Mouse (Mus musculus) cerebellum, postnatal 10 days (tissue): Measurements from ENCODE around the gene Lipk.
A peak's percentile ranks its signal among the peaks of the same experiment; 100 is the strongest.

Experiments
- DNase-seq, 2 experiments: peaks; one replicate each; pipeline ENCODE4 v3.0.0; 2021; ENCODE audit warnings: mixed read lengths in 2 of 2

Gene Lipk

DNA sequence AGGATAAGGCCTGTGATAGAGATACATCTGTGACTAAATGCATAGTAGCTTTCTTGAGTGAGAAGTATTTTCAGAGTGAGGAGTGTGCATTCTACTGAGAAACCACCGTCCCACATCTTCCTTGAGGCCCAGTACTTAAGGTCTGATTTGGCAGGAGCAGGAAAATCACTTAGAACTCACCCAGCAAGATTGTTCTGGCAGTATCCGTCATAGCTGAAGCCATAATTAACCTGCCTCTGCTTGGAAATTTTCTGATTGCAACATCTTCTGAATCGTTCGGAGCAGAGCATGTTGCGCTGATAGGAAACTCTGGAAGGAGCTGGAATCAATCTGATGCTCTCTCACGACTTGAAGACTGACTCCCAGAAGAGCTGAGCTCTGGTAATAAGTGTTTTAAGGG is at the start of gene Lipk:
Gene Lipk, plus strand, starts transcription at position 289 of the 400 bp plus-strand sequence.
- DNase-seq: no peak

DNA sequence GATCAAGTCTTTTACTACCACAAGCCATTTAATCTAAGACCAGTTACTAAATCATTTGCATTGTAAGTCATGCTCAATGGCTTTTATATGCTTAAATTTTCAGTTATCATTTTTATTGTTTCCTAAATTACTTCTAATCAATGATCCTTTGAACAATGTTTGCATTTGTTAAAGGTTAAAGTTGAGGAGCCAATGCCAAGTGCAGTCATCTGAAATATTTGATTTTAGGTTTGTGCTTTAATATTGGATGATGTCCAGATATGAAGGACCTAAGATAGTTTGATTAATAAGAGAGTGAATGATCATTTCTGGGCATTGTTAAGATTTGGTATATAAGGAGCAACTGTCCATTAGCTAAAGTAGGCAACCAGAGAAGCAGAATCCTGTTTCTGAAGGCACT is 47.2 kb upstream of the Lipk start, which contains the start of gene Lipf:
Gene Lipf, plus strand, starts transcription at position 301 of the 400 bp plus-strand sequence.
- no peak for DNase-seq

DNA sequence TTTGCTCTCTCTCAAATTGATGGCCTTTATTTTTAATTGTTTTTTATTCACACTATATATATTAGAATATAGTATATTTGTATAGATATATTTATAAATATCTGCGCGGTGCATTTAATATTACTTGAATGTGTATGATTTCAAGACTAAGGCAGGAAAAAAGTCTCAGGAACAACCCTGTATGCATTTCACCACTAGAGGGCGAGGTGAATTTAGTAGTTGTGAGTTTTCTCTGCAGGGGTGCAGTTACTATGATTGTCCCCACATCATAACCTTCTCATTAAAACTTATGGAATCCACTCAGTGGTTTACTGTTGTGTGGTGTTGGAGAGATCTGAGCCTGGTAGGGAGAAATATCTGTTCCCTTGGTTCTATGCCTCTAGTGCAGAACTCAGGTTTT is 29.1 kb upstream of the Lipk start:
- peak; percentile 19 to 41 for DNase-seq

DNA sequence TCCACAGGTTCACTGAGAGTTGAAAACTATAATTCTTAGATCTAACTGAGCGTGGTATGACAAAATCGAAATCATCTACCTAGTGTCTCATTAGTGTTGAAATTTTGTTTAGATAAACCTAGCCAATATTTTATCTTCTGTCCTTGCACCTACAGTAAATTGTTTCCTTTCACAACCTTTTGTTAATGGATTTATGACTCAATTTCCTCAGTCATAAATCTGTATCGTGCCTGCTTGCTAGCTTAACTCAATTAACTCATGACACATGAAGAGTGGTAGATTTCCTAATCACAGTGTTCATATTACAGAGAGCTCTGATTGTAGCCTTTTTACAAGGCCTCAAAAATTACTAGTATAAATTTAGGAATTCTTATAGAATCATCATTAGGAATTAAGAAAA is 25.0 kb upstream of the Lipk start:
- no peak for DNase-seq

DNA sequence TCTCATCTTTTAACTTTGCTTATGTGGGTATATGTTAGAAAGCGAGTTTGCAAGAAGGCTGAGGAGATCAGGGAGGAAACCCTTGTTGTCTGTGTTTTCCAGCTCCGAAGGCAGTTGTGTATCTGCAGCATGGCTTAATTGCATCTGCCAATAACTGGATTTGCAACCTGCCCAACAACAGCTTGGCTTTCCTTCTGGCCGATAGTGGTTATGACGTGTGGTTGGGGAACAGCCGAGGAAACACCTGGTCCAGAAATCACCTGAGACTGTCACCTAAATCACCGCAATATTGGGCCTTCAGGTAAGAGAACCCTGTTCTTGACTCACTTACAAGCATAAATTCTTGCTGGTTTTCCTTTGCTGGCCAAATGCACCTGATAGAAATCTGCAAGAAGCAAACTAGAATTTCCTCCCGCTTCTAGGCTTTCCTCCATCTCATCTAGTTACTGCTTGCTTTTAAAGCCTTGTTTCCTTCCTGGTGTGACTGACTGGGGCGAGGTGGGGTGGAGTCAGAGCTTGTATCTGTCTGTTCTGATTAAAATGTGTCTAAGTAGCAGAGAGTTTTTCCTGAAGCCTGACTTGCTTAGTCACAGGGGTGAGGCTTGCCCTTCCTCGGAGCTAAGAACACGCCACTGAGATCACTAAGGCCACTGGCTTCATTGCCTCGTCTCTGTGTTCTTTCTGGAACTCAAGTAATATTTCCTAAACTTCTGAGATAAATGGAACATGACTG is 13.5 kb downstream of the Lipk start:
- DNase-seq: no peak

DNA sequence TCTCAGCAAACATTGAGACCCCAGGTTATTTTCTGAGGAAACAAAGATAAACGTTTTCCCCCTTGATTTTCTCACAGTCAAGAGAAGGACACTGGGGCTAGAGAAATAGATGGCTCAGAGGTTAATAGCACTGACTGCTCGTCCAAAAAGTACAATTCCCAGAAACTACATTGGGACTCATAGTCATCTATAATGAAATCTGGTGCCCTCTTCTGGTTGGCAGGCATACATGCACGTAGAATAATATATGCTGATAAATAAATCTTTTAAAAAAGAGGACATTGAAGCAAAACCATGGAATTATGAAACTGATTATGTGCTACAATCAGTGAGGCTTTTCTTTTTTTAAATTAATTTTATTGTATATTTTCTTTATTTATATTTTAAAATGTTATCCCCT is 14.7 kb downstream of the Lipk start:
- DNase-seq: peak; percentile 23 to 62

DNA sequence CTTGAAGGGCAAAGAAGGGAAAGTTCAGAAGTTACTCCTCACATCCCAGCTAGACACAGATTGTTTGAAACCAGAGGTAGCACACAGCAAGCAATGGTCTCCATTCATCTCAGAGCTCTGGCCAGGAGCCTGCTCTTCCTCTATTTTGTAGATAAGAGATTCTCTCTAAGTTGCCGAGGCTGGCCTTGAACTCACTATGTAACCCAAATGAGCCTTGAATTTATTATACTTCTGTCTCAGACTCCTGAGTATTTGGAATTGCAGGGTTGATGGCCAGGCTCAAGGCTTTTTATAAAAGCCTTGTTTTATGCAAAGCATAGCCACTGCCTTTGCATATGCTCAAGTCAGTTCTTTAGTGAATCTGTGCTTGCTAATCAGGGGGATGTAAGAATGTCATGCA is 31.6 kb downstream of the Lipk start:
- DNase-seq: no peak

DNA sequence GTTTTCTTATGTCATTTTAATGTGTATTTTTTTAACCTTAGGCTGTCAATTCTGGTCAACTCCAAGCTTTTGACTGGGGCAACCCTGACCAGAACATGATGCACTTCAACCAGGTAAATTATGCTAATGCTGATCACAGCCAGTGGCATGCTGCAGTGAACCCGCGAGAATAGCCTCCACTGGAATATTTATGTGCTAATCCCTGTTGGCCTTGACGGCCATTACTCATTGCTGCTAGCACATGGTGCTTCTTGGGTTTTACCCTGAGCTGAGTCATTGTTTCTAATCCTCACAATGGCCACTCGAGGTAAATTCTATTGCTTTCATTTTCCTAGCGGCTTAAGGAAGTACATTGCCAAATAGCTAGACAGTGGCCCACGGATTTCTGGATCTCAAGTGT is 34.9 kb downstream of the Lipk start:
- no peak for DNase-seq

DNA sequence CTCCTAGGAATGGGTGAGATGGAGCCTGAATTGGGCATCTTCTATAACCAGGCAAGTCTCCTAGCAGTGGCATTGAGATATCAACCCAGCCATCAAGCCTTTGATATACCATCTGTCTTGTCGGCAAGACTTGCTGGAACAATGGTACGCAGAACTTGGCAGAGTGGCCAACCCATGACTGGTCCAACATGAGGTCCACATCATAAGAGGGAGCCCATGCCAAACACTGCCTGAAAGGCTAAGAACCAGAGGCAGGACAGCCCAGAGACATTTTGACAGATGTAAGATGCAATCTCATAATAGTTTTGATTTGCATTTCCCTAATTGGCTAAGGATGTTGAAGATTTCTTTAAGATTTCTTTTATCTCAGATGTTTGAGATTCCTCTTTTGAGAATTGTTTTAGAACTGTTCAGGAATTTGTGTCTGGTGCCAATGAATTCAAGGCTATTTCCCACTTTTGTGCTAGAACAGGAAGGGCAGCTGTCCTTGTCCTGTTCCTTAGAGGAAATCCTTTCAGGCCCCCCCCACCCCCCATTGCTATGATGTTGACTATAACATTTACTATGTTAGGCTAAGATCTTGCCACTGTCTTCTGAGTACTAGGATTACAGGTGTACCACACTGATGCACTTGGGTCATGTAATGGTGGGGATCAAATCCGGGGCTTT is 41.4 kb downstream of the Lipk start:
- DNase-seq: peak in 1 of 2 experiments; percentile 5

DNA sequence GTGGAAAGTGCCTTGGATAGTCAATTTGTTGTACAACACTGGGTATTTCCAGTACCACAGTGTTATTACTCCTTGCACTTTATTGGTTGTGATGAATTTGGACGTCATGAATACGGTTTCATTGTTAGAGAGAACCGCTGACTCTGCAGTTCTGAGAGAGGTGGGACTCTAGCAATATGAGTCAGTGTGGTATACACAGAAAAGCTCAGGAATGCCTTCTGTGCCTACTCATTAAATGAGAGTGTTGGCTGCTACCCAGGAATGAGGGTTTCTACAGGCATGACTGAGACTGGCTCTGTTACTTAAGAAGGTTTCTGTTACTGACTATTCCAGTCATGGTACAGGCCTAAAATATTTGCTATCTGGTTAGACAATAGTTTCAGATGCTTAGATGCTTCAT is 43.4 kb downstream of the Lipk start:
- peak in 1 of 2 experiments; percentile 2 for DNase-seq

DNA sequence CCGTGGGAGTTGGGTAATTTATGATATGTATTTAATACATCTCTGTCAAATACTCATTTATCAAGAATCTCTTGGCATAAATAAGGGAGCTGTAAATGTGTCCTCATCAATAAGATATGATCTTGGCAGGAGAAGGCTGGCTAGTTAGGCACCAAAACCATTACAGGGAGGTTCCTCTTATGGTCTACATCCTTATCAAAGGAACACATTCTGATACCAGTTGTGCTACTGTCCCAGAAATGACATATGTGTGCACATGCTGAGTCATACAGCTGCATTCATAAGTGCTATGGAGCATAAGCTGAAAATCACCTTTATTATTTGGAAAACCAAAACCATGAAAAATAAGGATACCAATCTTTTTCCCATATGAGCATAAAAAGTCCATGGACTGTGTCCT is 55.5 kb downstream of the Lipk start:
- DNase-seq: no peak

DNA sequence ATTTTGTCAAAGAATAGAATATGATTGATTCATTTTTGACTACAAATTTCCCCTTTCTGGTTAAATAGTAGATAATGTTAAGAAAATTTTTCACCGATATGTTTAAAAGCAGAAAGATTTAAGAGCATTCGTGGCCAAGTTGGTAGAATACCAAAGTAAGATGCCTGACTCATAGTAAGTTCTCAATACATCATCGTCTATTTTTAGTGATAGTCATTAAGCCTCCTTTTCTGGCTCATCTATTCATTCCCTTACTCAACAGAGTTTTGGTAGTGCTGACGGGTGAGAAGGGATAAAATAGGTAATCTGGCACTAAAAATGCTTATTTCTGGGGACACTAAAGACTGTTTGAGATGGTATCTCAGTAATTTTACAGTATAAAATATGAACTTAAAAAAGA is 56.0 kb downstream of the Lipk start:
- no peak for DNase-seq

DNA sequence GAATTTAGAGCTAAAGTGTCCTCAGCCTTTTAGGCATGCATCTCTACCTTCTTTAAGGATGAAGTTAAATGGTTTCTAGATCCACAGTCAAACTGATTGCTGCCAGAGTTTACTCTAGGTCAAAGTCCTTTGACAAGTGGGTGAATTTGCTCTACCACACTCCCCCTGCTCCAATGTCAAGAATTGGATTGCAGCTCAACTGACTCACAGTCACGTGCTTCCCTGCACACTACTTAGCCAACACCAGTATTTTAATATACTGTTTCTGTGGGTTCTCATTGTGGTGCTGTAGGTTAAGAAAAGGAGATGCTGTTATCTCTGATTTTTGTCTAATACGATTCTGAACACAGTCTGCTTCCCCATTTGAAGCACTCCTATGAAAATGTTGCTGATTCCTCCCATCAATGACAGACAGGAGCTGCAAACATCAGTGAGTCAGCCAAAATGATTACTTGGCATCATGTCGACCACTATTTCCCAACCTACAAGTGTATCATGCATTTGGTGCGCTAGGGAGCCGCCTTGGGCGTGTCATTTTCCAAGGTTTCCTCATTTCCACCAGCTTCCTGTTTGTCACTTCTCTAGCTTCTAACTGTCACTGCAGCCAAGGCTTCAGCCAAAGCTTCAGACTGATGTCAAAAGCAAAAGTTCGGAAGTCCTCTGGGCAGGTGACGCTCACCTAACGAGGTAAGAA is 58.8 kb downstream of the Lipk start, which contains the start of gene Lipn:
Gene Lipn, plus strand, starts transcription at position 580 of the 694 bp plus-strand sequence.
- DNase-seq: no peak

DNA sequence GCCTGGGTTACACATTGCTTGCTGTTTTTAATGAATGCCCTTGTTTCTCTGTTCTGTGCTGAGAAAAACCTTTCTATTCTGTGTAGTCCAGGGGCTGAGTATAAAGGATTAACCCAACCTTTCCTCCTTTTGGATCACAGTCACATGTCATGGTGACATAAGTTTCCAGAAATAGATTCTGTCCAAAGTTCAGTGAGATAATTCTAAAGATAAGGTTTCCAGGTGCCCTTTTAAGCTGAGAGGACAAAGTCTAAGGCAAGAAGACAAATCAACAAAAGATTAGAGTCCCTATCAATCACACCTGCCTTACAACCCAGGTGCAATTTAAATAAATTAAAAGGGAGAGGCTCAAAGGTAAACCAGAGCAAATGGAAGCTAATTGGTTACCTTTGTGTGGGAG is 66.1 kb downstream of the Lipk start:
- DNase-seq: no peak

DNA sequence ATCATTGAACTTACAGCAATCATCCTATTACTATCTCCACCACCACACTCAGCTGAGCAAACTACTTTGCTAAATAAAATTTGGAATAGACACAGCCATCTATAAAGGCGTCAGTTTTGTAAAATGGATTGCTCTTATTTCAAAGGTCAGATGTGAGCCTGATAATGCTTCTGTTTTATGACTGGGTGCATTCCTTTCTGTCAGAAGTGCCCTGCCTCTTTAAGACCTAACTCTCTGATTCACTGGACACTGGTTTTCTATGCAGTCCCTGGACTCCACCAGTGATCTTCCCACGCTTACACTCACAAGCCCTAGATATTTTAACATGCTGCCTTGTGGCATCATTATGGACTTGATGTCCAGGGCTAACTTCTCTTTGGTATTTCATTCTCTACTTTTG is 70.0 kb downstream of the Lipk start:
- DNase-seq: no peak

DNA sequence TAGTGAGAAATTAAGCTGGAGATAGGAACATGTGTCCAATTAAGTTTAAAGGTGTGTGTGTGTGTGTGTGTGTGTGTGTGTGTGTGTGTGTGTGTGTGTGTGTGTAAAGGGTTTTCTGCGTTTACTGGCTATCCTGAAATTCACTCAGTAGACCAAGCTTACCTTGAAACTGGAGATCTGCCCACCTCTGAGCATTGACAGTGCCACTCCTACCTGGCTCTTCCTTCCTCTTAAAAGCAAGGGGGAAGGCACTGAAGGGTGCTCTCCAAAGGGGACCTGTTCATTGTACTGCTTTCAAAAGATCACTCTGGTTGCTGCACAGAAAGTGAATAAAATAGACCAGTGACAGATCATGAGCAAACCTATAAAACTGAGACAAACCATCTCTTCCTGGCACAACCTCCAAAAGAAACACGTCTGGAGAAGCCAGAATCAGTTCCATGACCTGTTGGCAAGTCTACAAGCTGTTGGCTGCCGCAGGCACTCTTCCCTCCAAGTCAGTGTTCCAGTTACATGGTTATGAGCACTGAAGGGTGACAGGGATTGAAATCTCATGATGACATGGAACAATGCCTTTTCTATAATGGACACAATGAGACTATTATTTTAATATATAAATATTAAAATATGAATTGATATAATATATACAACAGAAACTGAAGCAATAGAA is 81.1 kb downstream of the Lipk start:
- peak; percentile 82 for DNase-seq

DNA sequence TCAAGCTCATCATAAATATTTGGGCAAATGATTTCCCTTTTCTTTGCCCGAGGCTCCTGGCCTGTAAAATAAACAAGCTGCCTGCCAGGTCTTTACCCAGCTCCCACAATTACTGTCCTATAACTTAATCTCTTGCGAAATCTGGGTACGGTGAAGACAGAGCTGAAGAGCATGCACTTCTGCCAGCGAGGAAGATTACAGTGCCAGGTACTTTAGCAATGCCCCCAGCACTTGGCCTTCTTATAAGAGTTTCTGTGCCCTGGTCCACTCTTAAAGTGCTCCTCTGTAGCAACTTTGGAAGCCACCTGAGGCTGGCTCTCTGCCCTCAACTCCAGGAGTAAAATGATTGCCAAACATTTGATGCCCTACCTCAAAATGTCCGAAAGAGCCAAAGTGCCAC is 87.3 kb downstream of the Lipk start:
- peak in 1 of 2 experiments; percentile 4 for DNase-seq

DNA sequence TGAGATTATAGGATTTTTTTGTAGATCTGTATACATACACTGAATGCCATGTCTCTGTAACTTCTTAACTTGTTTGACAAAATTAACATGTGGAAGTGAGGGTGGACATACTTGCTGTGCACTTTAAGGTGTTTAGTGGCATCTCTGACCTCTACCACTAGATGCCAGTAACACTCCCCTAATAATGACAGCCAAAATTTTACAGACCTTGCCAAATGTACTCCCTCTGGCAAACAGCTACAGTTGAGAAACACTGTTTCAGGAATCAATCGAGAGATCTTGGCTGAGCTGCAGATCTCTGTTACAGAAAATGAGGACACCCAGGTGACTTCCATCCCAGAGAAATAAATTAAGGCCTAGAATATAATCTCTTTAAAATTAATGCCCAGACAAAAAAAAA is 88.1 kb downstream of the Lipk start:
- DNase-seq: peak; percentile 48 to 64
